In the genomic region with DNA sequence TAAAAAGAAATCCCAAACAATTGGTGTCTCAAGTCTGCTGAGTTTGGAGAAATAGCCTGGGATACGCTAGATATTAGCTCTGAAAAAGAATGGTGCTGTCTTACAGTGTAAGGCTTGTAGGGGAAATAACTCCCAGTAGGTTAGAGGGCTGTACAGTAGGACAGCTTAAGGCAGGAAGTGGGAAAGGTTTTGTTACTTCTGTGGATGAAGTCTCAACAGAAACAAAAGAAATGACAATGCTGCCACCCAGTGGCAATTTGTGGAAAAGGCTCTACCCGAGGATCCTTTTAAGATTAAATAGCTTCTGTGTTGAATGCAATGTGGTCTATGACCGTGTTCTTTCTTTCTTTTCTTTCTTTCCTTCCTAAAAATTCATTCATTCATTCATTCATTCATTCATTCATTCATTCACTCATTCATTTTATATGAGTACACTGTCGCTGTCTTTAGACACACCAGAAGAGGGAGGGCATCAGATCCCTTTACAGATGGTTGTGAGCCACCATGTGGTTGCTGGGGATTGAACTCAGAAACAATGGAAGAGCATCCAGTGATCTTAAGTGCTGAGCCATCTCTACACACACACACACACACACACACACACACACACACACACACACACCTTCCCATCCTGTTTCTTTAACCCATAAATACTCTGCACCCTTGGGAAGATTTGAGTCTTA, we compare ENCODE assay signal across 8 mouse cellular contexts. TPM values are rescaled to one million over a fixed set of nuclear protein-coding genes. Genes with fewer than 3 reads are reported as not detected.
DNase-seq lines count a peak whose midpoint lies in the region; ATAC-seq and TF ChIP-seq lines count a peak whose summit lies in the region.

No protein-coding gene starts in this region.

- TF ChIP-seq EP300 in heart, adult 2 months (IDR thresholded peaks at IDR 0.05; ENCODE audit: insufficient read depth, low read depth, low read length), result no peak

- peak; percentile 87 for ATAC-seq in embryonic facial prominence, embryonic 11.5 days (replicated peaks; ENCODE audit: insufficient number of reproducible peaks, low FRiP score, low TSS enrichment, low read depth)
- ATAC-seq in limb, embryonic 12.5 days (ENCODE audit: insufficient number of reproducible peaks, insufficient read depth, low FRiP score, low TSS enrichment, low read depth), result peak; percentile 77
- ATAC-seq in midbrain, postnatal 0 days (ENCODE audit: low FRiP score), result 0 out of 2 replicates have a peak, but pooled peaks have one; percentile 44

- H3K4me2 ChIP-seq in embryonic facial prominence, embryonic 11.5 days (ENCODE audit: low read depth, low read length), result no peak overlapping the region
- H3K4me2 ChIP-seq in limb, embryonic 12.5 days, result no peak overlapping the region
- no peak overlapping the region for H3K4me2 ChIP-seq in midbrain, postnatal 0 days (ENCODE audit: low read depth, low read length, poor library complexity, severe bottlenecking)

- no peaks in the 10 kb centered on the region for H3K36me3 ChIP-seq in embryonic facial prominence, embryonic 11.5 days (replicated peaks; ENCODE audit: control insufficient read depth, insufficient read depth, low read depth, low read length)
- no peaks in the 10 kb centered on the region for H3K36me3 ChIP-seq in heart, adult 2 months (ENCODE audit: control insufficient read depth, insufficient read depth, low read length)
- H3K36me3 ChIP-seq in limb, embryonic 12.5 days, result no peaks in the 10 kb centered on the region
- no peaks in the 10 kb centered on the region for H3K36me3 ChIP-seq in midbrain, postnatal 0 days (ENCODE audit: insufficient read depth, low read length)

- intact Hi-C loops in heart, adult 2 months (cut with DNase I), result loop anchor here (1.0 to 10.0 kb wide), 5 partner anchors 52 to 366 kb away; a partner anchor contains a TSS

- no peaks in the 10 kb centered on the region for H3K27me3 ChIP-seq in embryonic facial prominence, embryonic 11.5 days (ENCODE audit: control insufficient read depth, insufficient read depth, low read length)
- no peaks in the 10 kb centered on the region for H3K27me3 ChIP-seq in heart, adult 2 months (ENCODE audit: control insufficient read depth, insufficient read depth, low read length)
- H3K27me3 ChIP-seq in limb, embryonic 12.5 days, result no peaks in the 10 kb centered on the region
- no peaks in the 10 kb centered on the region for H3K27me3 ChIP-seq in midbrain, postnatal 0 days (ENCODE audit: insufficient read depth, low read length)

- H3K4me3 ChIP-seq in embryonic facial prominence, embryonic 11.5 days (ENCODE audit: low read depth, low read length), result no peak overlapping the region
- H3K4me3 ChIP-seq in heart, adult 2 months, result no peak overlapping the region
- no peak overlapping the region for H3K4me3 ChIP-seq in limb, embryonic 12.5 days (replicated peaks)
- H3K4me3 ChIP-seq in midbrain, postnatal 0 days (ENCODE audit: low read depth, low read length), result no peak overlapping the region

- no peak overlapping the region for H3K27ac ChIP-seq in embryonic facial prominence, embryonic 11.5 days (replicated peaks; ENCODE audit: low read depth, low read length)
- H3K27ac ChIP-seq in heart, adult 2 months, result no peak overlapping the region
- no peak overlapping the region for H3K27ac ChIP-seq in limb, embryonic 12.5 days
- H3K27ac ChIP-seq in midbrain, postnatal 0 days (ENCODE audit: low read depth, low read length), result no peak overlapping the region

- H3K4me1 ChIP-seq in embryonic facial prominence, embryonic 11.5 days (ENCODE audit: control insufficient read depth, insufficient read depth, low read length), result no peaks in the 10 kb centered on the region
- H3K4me1 ChIP-seq in heart, adult 2 months (ENCODE audit: control insufficient read depth, insufficient read depth, low read length), result no peaks in the 10 kb centered on the region
- no peaks in the 10 kb centered on the region for H3K4me1 ChIP-seq in limb, embryonic 12.5 days (replicated peaks)
- H3K4me1 ChIP-seq in midbrain, postnatal 0 days (ENCODE audit: insufficient read depth, low read length), result no peaks in the 10 kb centered on the region

- WGBS in embryonic facial prominence, embryonic 11.5 days, result 11% methylated on average over 4 of the region's 4 CpGs
- WGBS in heart, adult 2 months, result 4% methylated on average over 4 of the region's 4 CpGs
- 13% methylated on average over 4 of the region's 4 CpGs for WGBS in limb, embryonic 12.5 days
- 5% methylated on average over 4 of the region's 4 CpGs for WGBS in midbrain, postnatal 0 days

- TF ChIP-seq POLR2A in heart, adult 2 months (IDR thresholded peaks at IDR 0.05; ENCODE audit: insufficient read depth, low read depth, low read length), result no peak

- peak; percentile 93 for TF ChIP-seq CTCF in heart, adult 2 months (IDR thresholded peaks at IDR 0.05)
- TF ChIP-seq CTCF in midbrain, postnatal 0 days (IDR thresholded peaks at IDR 0.05), result peak; percentile 87

- H3K9me3 ChIP-seq in embryonic facial prominence, embryonic 11.5 days (replicated peaks; ENCODE audit: control insufficient read depth, low read length), result no peaks in the 10 kb centered on the region
- H3K9me3 ChIP-seq in limb, embryonic 12.5 days, result no peaks in the 10 kb centered on the region
- no peaks in the 10 kb centered on the region for H3K9me3 ChIP-seq in midbrain, postnatal 0 days (ENCODE audit: low read length)

- peak; percentile 41 for DNase-seq in 3134 (ENCODE audit: extremely low read depth, insufficient read length, low spot score)
- DNase-seq in adrenal gland, adult 2 months, result peak; percentile 72
- DNase-seq in embryonic facial prominence, embryonic 11.5 days (ENCODE audit: low spot score), result peak; percentile 94
- peak; percentile 64 to 77 for DNase-seq in heart, adult 2 months
- DNase-seq in kidney, adult 9 months, result peak; percentile 85
- DNase-seq in midbrain, postnatal 0 days (ENCODE audit: low spot score), result peak; percentile 90
- DNase-seq in spleen, postnatal 14 days (ENCODE audit: low spot score in 2 of 2), result peak; percentile 40 to 57

- H3K9ac ChIP-seq in embryonic facial prominence, embryonic 11.5 days (replicated peaks; ENCODE audit: low read length), result no peak overlapping the region
- H3K9ac ChIP-seq in heart, adult 2 months (ENCODE audit: low read depth, low read length), result no peak overlapping the region
- H3K9ac ChIP-seq in limb, embryonic 12.5 days (replicated peaks), result no peak overlapping the region
- H3K9ac ChIP-seq in midbrain, postnatal 0 days (replicated peaks; ENCODE audit: low read length, poor library complexity, severe bottlenecking), result no peak overlapping the region

- no peaks in the 10 kb centered on the region for H3K79me2 ChIP-seq in heart, adult 2 months (replicated peaks; ENCODE audit: control insufficient read depth, insufficient read depth, low read length)

RNA-seq across cellular contexts. Expression of a gene that starts 0.9 kb away (rescaled TPM):
- total RNA-seq in adrenal gland, adult 2 months (2021), result under 1 TPM in 1 of 2 experiments, not detected in 1; 0.63 TPM
- not detected in 2 replicates for polyA plus RNA-seq in adrenal gland, adult 2 months (2012; rRNA removed)
- polyA plus RNA-seq in embryonic facial prominence, embryonic 11.5 days (2014; fragmentation: Nextera tagmentation; extraction: Ambion mirVana), result not detected in 2 replicates
- total RNA-seq in heart, adult 2 months (2021), result not detected
- polyA plus RNA-seq in heart, adult 2 months (2012; rRNA removed), result not detected in 2 replicates
- polyA plus RNA-seq in limb, embryonic 12.5 days (2016; fragmentation: Nextera tagmentation; extraction: Ambion mirVana), result not detected in 2 replicates
- total RNA-seq in midbrain, postnatal 0 days (2014; rRNA removed), result not detected in 2 replicates
- polyA plus RNA-seq in midbrain, postnatal 0 days (2015; fragmentation: Nextera tagmentation; extraction: Ambion mirVana), result not detected in 2 replicates

RNA-seq across cellular contexts. Expression of a gene that starts 6.6 kb away (rescaled TPM):
- total RNA-seq in adrenal gland, adult 2 months (2021), result 1 to 10 TPM; 2.3 to 4.4 TPM
- 0.26 and 0.56 TPM in 2 replicates for polyA plus RNA-seq in adrenal gland, adult 2 months (2012; rRNA removed)
- 121 and 132 TPM in 2 replicates for polyA plus RNA-seq in embryonic facial prominence, embryonic 11.5 days (2014; fragmentation: Nextera tagmentation; extraction: Ambion mirVana)
- 1 to 10 TPM; 1.7 TPM for total RNA-seq in heart, adult 2 months (2021)
- 1.2 and 2.0 TPM in 2 replicates for polyA plus RNA-seq in heart, adult 2 months (2012; rRNA removed)
- polyA plus RNA-seq in limb, embryonic 12.5 days (2016; fragmentation: Nextera tagmentation; extraction: Ambion mirVana), result 102 and 104 TPM in 2 replicates
- 19.8 and 30.1 TPM in 2 replicates for total RNA-seq in midbrain, postnatal 0 days (2014; rRNA removed)
- 33.5 and 33.6 TPM in 2 replicates for polyA plus RNA-seq in midbrain, postnatal 0 days (2015; fragmentation: Nextera tagmentation; extraction: Ambion mirVana)

RNA-seq across cellular contexts. Expression of a gene that starts 27.0 kb away (rescaled TPM):
- 100 to 1,000 TPM; 607 to 630 TPM for total RNA-seq in adrenal gland, adult 2 months (2021)
- 178 and 209 TPM in 2 replicates for polyA plus RNA-seq in adrenal gland, adult 2 months (2012; rRNA removed)
- 1,020 and 1,060 TPM in 2 replicates for polyA plus RNA-seq in embryonic facial prominence, embryonic 11.5 days (2014; fragmentation: Nextera tagmentation; extraction: Ambion mirVana)
- 100 to 1,000 TPM; 436 to 544 TPM for total RNA-seq in heart, adult 2 months (2021)
- 204 and 212 TPM in 2 replicates for polyA plus RNA-seq in heart, adult 2 months (2012; rRNA removed)
- 916 and 923 TPM in 2 replicates for polyA plus RNA-seq in limb, embryonic 12.5 days (2016; fragmentation: Nextera tagmentation; extraction: Ambion mirVana)
- 415 and 452 TPM in 2 replicates for total RNA-seq in midbrain, postnatal 0 days (2014; rRNA removed)
- 443 and 454 TPM in 2 replicates for polyA plus RNA-seq in midbrain, postnatal 0 days (2015; fragmentation: Nextera tagmentation; extraction: Ambion mirVana)

RNA-seq across cellular contexts. Expression of a gene that starts 50.4 kb away (rescaled TPM):
- total RNA-seq in adrenal gland, adult 2 months (2021), result 100 to 1,000 TPM; 179 to 195 TPM
- polyA plus RNA-seq in adrenal gland, adult 2 months (2012; rRNA removed), result 124 and 151 TPM in 2 replicates
- polyA plus RNA-seq in embryonic facial prominence, embryonic 11.5 days (2014; fragmentation: Nextera tagmentation; extraction: Ambion mirVana), result 641 and 733 TPM in 2 replicates
- 10 to 100 TPM; 96.0 to 97.3 TPM for total RNA-seq in heart, adult 2 months (2021)
- 16.3 and 19.2 TPM in 2 replicates for polyA plus RNA-seq in heart, adult 2 months (2012; rRNA removed)
- 567 and 594 TPM in 2 replicates for polyA plus RNA-seq in limb, embryonic 12.5 days (2016; fragmentation: Nextera tagmentation; extraction: Ambion mirVana)
- total RNA-seq in midbrain, postnatal 0 days (2014; rRNA removed), result 109 and 117 TPM in 2 replicates
- 390 and 433 TPM in 2 replicates for polyA plus RNA-seq in midbrain, postnatal 0 days (2015; fragmentation: Nextera tagmentation; extraction: Ambion mirVana)

Comparison
In these comparisons a context has a peak if more than half of its experiments do, and no peak if none do; other contexts are left out.
1. DNase-seq: peak in every context shown above with its lines; median percentile 94 in embryonic facial prominence, embryonic 11.5 days; 90 in midbrain, postnatal 0 days; 85 in kidney, adult 9 months; 72 in adrenal gland, adult 2 months; 70 in heart, adult 2 months; 48 in spleen, postnatal 14 days; 41 in 3134.
2. RNA of a gene that starts 6.6 kb away (polyA plus RNA-seq): 121 to 132 TPM in embryonic facial prominence, embryonic 11.5 days, 102 to 104 TPM in limb, embryonic 12.5 days and 33.5 to 33.6 TPM in midbrain, postnatal 0 days; 1.2 to 2.0 TPM in heart, adult 2 months and 0.26 to 0.56 TPM in adrenal gland, adult 2 months; every median in the first group is over 10 times any median in the second.
3. Peak in every context shown above with its lines, with median percentiles within 50 percentile points of each other: ATAC-seq.